Mouse (Mus musculus): ENCODE data around the gene Aicda. TPM values are rescaled to one million over a fixed set of nuclear protein-coding genes. Genes with fewer than 3 reads are reported as not detected.
"Not testable (repeated sequence)": the region's sequence is repeated elsewhere in the genome, so short reads cannot be mapped to it uniquely, and the experiment has no call there.

Gene Aicda
- 0.37 and 0.45 TPM in 2 replicates for polyA plus RNA-seq (2015; fragmentation: Nextera tagmentation; extraction: Ambion mirVana)

GRCm38 (mm10) chr6:122553606-122554005, at the start of gene Aicda:
Gene Aicda, plus strand, starts transcription at chr6:122553801.
- no peak within 1 kb of the TSS for H3K9ac ChIP-seq (replicated peaks)
- WGBS, result 56% methylated on average over 9 of the region's 9 CpGs
- no peaks in the 10 kb centered on the region for H3K36me3 ChIP-seq
- no peak within 1 kb of the TSS for H3K4me3 ChIP-seq
- no peaks in the 10 kb centered on the region for H3K9me3 ChIP-seq
- H3K27me3 ChIP-seq, result no peaks in the 10 kb centered on the region
- H3K27ac ChIP-seq (replicated peaks), result peak within 1 kb of the TSS; percentile 27; the same call in 1 of the 2 replicates
- no peak for ATAC-seq (replicated peaks)
- no peak within 1 kb of the TSS for H3K4me2 ChIP-seq (replicated peaks)
- H3K4me1 ChIP-seq, result peaks cover 5% of the 10 kb centered on the region; the same call in 1 of the 2 replicates

- no peak overlapping the region for H3K9ac ChIP-seq (replicated peaks)
- H3K27me3 ChIP-seq, result no peaks in the 10 kb centered on the region
- H3K27ac ChIP-seq (replicated peaks), result no peak overlapping the region
- no peaks in the 10 kb centered on the region for H3K9me3 ChIP-seq
- H3K4me2 ChIP-seq (replicated peaks), result no peak overlapping the region
- no peak overlapping the region for H3K4me3 ChIP-seq
- 73% methylated on average over 4 of the region's 4 CpGs for WGBS
- H3K4me1 ChIP-seq, result no peaks in the 10 kb centered on the region
- H3K36me3 ChIP-seq, result no peaks in the 10 kb centered on the region
- ATAC-seq (replicated peaks), result no peak
These were observed 48.6 kb upstream of the Aicda start for GRCm38 (mm10) chr6:122505041-122505440.

- Histone ChIP-seq H3K27ac (replicated peaks) (no peak within 1 kb of the TSS), H3K4me2 (replicated peaks) (no peak within 1 kb of the TSS), H3K36me3 (no peaks in the 10 kb centered on the region), H3K27me3 (no peaks in the 10 kb centered on the region), H3K9me3 (no peaks in the 10 kb centered on the region), H3K4me3 (no peak within 1 kb of the TSS), H3K9ac (replicated peaks) (no peak within 1 kb of the TSS), H3K4me1 (no peaks in the 10 kb centered on the region)
- ATAC-seq (replicated peaks), result no peak
- WGBS, result 88% methylated on average over 3 of the region's 3 CpGs
These were observed 48.1 kb upstream of the Aicda start, which contains the start of gene Mfap5 for GRCm38 (mm10) chr6:122505545-122505944. Gene Mfap5, plus strand, starts transcription at chr6:122505845.

- Histone ChIP-seq H3K9me3 (no peaks in the 10 kb centered on the region), H3K27me3 (no peaks in the 10 kb centered on the region), H3K4me3 (no peak overlapping the region), H3K36me3 (no peaks in the 10 kb centered on the region), H3K4me1 (no peaks in the 10 kb centered on the region), H3K27ac (replicated peaks) (no peak overlapping the region), H3K4me2 (replicated peaks) (no peak overlapping the region), H3K9ac (replicated peaks) (no peak overlapping the region)
- ATAC-seq (replicated peaks), result no peak
- 89% methylated on average over 8 of the region's 8 CpGs for WGBS
These were observed 45.1 kb upstream of the Aicda start for GRCm38 (mm10) chr6:122508494-122508893.

- Histone ChIP-seq H3K4me3 (no peak overlapping the region), H3K27ac (replicated peaks) (no peak overlapping the region), H3K4me1 (no peaks in the 10 kb centered on the region), H3K9ac (replicated peaks) (no peak overlapping the region), H3K4me2 (replicated peaks) (no peak overlapping the region), H3K9me3 (no peaks in the 10 kb centered on the region), H3K27me3 (no peaks in the 10 kb centered on the region), H3K36me3 (no peaks in the 10 kb centered on the region)
- ATAC-seq (replicated peaks), result no peak
- WGBS, result 76% methylated on average over 12 of the region's 12 CpGs
These were observed 40.4 kb upstream of the Aicda start for GRCm38 (mm10) chr6:122512914-122513878.

- Histone ChIP-seq H3K4me3 (no peak overlapping the region), H3K36me3 (no peaks in the 10 kb centered on the region), H3K4me1 (no peaks in the 10 kb centered on the region), H3K27ac (replicated peaks) (no peak overlapping the region), H3K9me3 (no peaks in the 10 kb centered on the region), H3K4me2 (replicated peaks) (no peak overlapping the region), H3K9ac (replicated peaks) (no peak overlapping the region), H3K27me3 (no peaks in the 10 kb centered on the region)
- no peak for ATAC-seq (replicated peaks)
- 80% methylated on average over 3 of the region's 3 CpGs for WGBS
These were observed 39.3 kb upstream of the Aicda start for GRCm38 (mm10) chr6:122514312-122514711.

GRCm38 (mm10) chr6:122515762-122516161, 37.8 kb upstream of the Aicda start:
- not testable (repeated sequence) for H3K4me2 ChIP-seq (replicated peaks); H3K9ac ChIP-seq (replicated peaks); H3K4me1 ChIP-seq; H3K9me3 ChIP-seq; H3K27ac ChIP-seq (replicated peaks); H3K36me3 ChIP-seq; H3K27me3 ChIP-seq; ATAC-seq (replicated peaks); H3K4me3 ChIP-seq
- WGBS, result 93% methylated on average over 2 of the region's 2 CpGs

GRCm38 (mm10) chr6:122517668-122518067, 35.9 kb upstream of the Aicda start:
- WGBS, result 89% methylated on average over 1 of the region's 1 CpGs
- H3K4me2 ChIP-seq (replicated peaks), result no peak overlapping the region
- H3K36me3 ChIP-seq, result no peaks in the 10 kb centered on the region
- H3K9ac ChIP-seq (replicated peaks), result no peak overlapping the region
- H3K9me3 ChIP-seq, result no peaks in the 10 kb centered on the region
- no peaks in the 10 kb centered on the region for H3K4me1 ChIP-seq
- ATAC-seq (replicated peaks), result no peak
- H3K27ac ChIP-seq (replicated peaks), result no peak overlapping the region
- no peaks in the 10 kb centered on the region for H3K27me3 ChIP-seq
- no peak overlapping the region for H3K4me3 ChIP-seq

GRCm38 (mm10) chr6:122519384-122519783, 34.2 kb upstream of the Aicda start:
- Histone ChIP-seq H3K9me3 (no peaks in the 10 kb centered on the region), H3K9ac (replicated peaks) (no peak overlapping the region), H3K27ac (replicated peaks) (no peak overlapping the region), H3K4me2 (replicated peaks) (no peak overlapping the region), H3K4me3 (no peak overlapping the region), H3K27me3 (no peaks in the 10 kb centered on the region), H3K36me3 (no peaks in the 10 kb centered on the region), H3K4me1 (no peaks in the 10 kb centered on the region)
- 0 out of 2 replicates have a peak, but pooled peaks have one; percentile 21 for ATAC-seq (replicated peaks)
- 33% methylated on average over 2 of the region's 2 CpGs for WGBS

- Histone ChIP-seq H3K4me2 (replicated peaks) (0 out of 2 replicates have a peak overlapping the region, but pooled peaks have one; percentile 8), H3K4me3 (no peak overlapping the region)
These were observed 31.0 kb upstream of the Aicda start for GRCm38 (mm10) chr6:122522595-122522994.

GRCm38 (mm10) chr6:122523289-122523688, 30.3 kb upstream of the Aicda start:
- Histone ChIP-seq H3K9ac (replicated peaks) (no peak overlapping the region), H3K27ac (replicated peaks) (no peak overlapping the region), H3K4me3 (no peak overlapping the region), H3K9me3 (no peaks in the 10 kb centered on the region), H3K4me1 (no peaks in the 10 kb centered on the region), H3K36me3 (no peaks in the 10 kb centered on the region), H3K27me3 (no peaks in the 10 kb centered on the region), H3K4me2 (replicated peaks) (no peak overlapping the region)
- WGBS, result 84% methylated on average over 8 of the region's 8 CpGs
- 0 out of 2 replicates have a peak, but pooled peaks have one; percentile 24 for ATAC-seq (replicated peaks)

More at GRCm38 (mm10) chr6:122522595-122522994, 31.0 kb upstream of the Aicda start:
- H3K36me3 ChIP-seq, result no peaks in the 10 kb centered on the region
- H3K4me1 ChIP-seq, result no peaks in the 10 kb centered on the region
- WGBS, result 70% methylated on average over 9 of the region's 9 CpGs
- no peak overlapping the region for H3K9ac ChIP-seq (replicated peaks)
- no peak overlapping the region for H3K27ac ChIP-seq (replicated peaks)
- H3K9me3 ChIP-seq, result no peaks in the 10 kb centered on the region
- H3K27me3 ChIP-seq, result no peaks in the 10 kb centered on the region
- peak; percentile 66; the same call in 1 of the 2 replicates for ATAC-seq (replicated peaks)

GRCm38 (mm10) chr6:122527596-122527995, 26.0 kb upstream of the Aicda start:
- 77% methylated on average over 12 of the region's 12 CpGs for WGBS
- no peaks in the 10 kb centered on the region for H3K4me1 ChIP-seq
- H3K9me3 ChIP-seq, result no peaks in the 10 kb centered on the region
- H3K27ac ChIP-seq (replicated peaks), result no peak overlapping the region
- no peak overlapping the region for H3K4me3 ChIP-seq
- no peak for ATAC-seq (replicated peaks)
- H3K9ac ChIP-seq (replicated peaks), result no peak overlapping the region
- H3K4me2 ChIP-seq (replicated peaks), result no peak overlapping the region
- H3K27me3 ChIP-seq, result no peaks in the 10 kb centered on the region
- no peaks in the 10 kb centered on the region for H3K36me3 ChIP-seq

Measured in forebrain, embryonic 15.5 days (tissue).